Mouse (Mus musculus) liver, embryonic 16.5 days (tissue): ENCODE results near the gene Tmem43. TPM values are rescaled to one million over a fixed set of nuclear protein-coding genes. Genes with fewer than 3 reads are reported as not detected.

Source experiments
- ATAC-seq: fragments of 200-750 bp; cut with Nextera tagmentation; 2 replicates; pipeline ENCODE4 v1.8.0; 2017; ENCODE audit warnings: low read depth, mild to moderate bottlenecking, moderate number of reproducible peaks, moderate library complexity
- H3K27ac ChIP-seq: fragments of 300-500 bp; sonication (generic); 2 replicates; pipeline ENCODE4 v1.5.1; 2014; ENCODE audit warnings: mild to moderate bottlenecking, low read length
- H3K27me3 ChIP-seq: fragments of 300-500 bp; sonication (generic); 2 replicates; pipeline ENCODE4 v1.6.1; 2014; ENCODE audit warnings: low read depth, low read length, mixed read lengths; ENCODE audit not compliant: control insufficient read depth, insufficient read depth
- H3K36me3 ChIP-seq: fragments of 300-500 bp; sonication (generic); 2 replicates; pipeline ENCODE4 v1.6.1; 2014; ENCODE audit warnings: mild to moderate bottlenecking; ENCODE audit not compliant: control insufficient read depth, insufficient read depth
- H3K4me1 ChIP-seq: fragments of 300-500 bp; sonication (generic); 2 replicates; pipeline ENCODE4 v1.6.1; 2014; ENCODE audit warnings: low read depth, low read length, mixed read lengths; ENCODE audit not compliant: control insufficient read depth
- H3K4me2 ChIP-seq: fragments of 300-500 bp; sonication (generic); 2 replicates; pipeline ENCODE4 v1.6.1; 2014; ENCODE audit warnings: low read depth, low read length, mixed read lengths
- H3K4me3 ChIP-seq: fragments of 300-500 bp; sonication (generic); 2 replicates; pipeline ENCODE4 v1.5.1; 2014; ENCODE audit warnings: low read depth, mild to moderate bottlenecking, low read length
- H3K9ac ChIP-seq: fragments of 300-500 bp; sonication (generic); 2 replicates; pipeline ENCODE4 v1.6.1; 2014; ENCODE audit warnings: low read depth, low read length
- H3K9me3 ChIP-seq: fragments of 300-500 bp; sonication (generic); replicated peaks from 2 replicates; pipeline ENCODE4 v1.6.1; 2016; ENCODE audit warnings: low read length; ENCODE audit not compliant: control insufficient read depth
- WGBS: fragments of 180-500 bp; shearing (Covaris S2); extraction: QIAGEN DNeasy Blood & Tissue Kit; methylation state at CpG from one replicate; pipeline ENCODE4 v1.1.7; 2014; ENCODE audit not compliant: insufficient replicate concordance; 5-methylcytosine and 5-hydroxymethylcytosine counted together
- polyA plus RNA-seq: library from polyadenylated mRNA; unstranded; fragments of >200 nt; fragmentation: Nextera tagmentation; extraction: Ambion mirVana; gene quantifications from 2 replicates; pipeline ENCODE4 v1.2.1, GENCODE M21; 2015

Gene Tmem43
- polyA plus RNA-seq, 1 experiment from 2014 or later = 12.1 TPM

GRCm38 (mm10) chr6:91508041-91508440, 34.5 kb downstream of the Tmem43 start:
- Histone ChIP-seq H3K4me3 (no peak overlapping the region), H3K36me3 (peaks cover 19% of the 10 kb centered on the region), H3K9ac (no peak overlapping the region), H3K27me3 (no peaks in the 10 kb centered on the region), H3K27ac (no peak overlapping the region), H3K9me3 (no peaks in the 10 kb centered on the region), H3K4me1 (no peaks in the 10 kb centered on the region; the same call in 1 of the 2 replicates), H3K4me2 (no peak overlapping the region)
- 62% methylated on average over 3 of the region's 3 CpGs for WGBS
- no peak for ATAC-seq

GRCm38 (mm10) chr6:91509326-91509725, 35.8 kb downstream of the Tmem43 start:
- H3K4me1 ChIP-seq = peaks cover 1% of the 10 kb centered on the region
- WGBS = 32% methylated on average over 7 of the region's 7 CpGs
- peaks cover 7% of the 10 kb centered on the region for H3K36me3 ChIP-seq
- ATAC-seq = no peak
- no peak overlapping the region for H3K9ac ChIP-seq
- no peak overlapping the region for H3K4me2 ChIP-seq
- H3K9me3 ChIP-seq = no peaks in the 10 kb centered on the region
- H3K27me3 ChIP-seq = no peaks in the 10 kb centered on the region
- no peak overlapping the region for H3K27ac ChIP-seq
- no peak overlapping the region for H3K4me3 ChIP-seq

- Histone ChIP-seq H3K27ac (no peak overlapping the region), H3K9ac (no peak overlapping the region), H3K4me2 (no peak overlapping the region), H3K36me3 (peaks cover 7% of the 10 kb centered on the region; the same call in 1 of the 2 replicates), H3K27me3 (no peaks in the 10 kb centered on the region), H3K4me1 (peaks cover 9% of the 10 kb centered on the region), H3K4me3 (no peak overlapping the region), H3K9me3 (no peaks in the 10 kb centered on the region)
- 58% methylated on average over 10 of the region's 10 CpGs for WGBS
- ATAC-seq = no peak
Measured at GRCm38 (mm10) chr6:91510211-91510610, 36.7 kb downstream of the Tmem43 start.

GRCm38 (mm10) chr6:91514135-91514534, 40.6 kb downstream of the Tmem43 start:
- ATAC-seq = no peak
- peaks cover 1% of the 10 kb centered on the region; the same call in 1 of the 2 replicates for H3K36me3 ChIP-seq
- H3K27ac ChIP-seq = no peak overlapping the region
- no peaks in the 10 kb centered on the region for H3K27me3 ChIP-seq
- peaks cover 20% of the 10 kb centered on the region for H3K4me1 ChIP-seq
- H3K9me3 ChIP-seq = no peaks in the 10 kb centered on the region
- H3K4me3 ChIP-seq = no peak overlapping the region
- no peak overlapping the region for H3K9ac ChIP-seq
- no peak overlapping the region for H3K4me2 ChIP-seq

GRCm38 (mm10) chr6:91514737-91515362, 41.3 kb downstream of the Tmem43 start:
- 14% methylated on average over 10 of the region's 10 CpGs for WGBS
- peaks cover 7% of the 10 kb centered on the region for H3K36me3 ChIP-seq
- H3K4me1 ChIP-seq = peaks cover 20% of the 10 kb centered on the region
- H3K4me3 ChIP-seq = peak overlapping the region; percentile 86
- ATAC-seq = no peak
- H3K9me3 ChIP-seq = no peaks in the 10 kb centered on the region
- H3K27ac ChIP-seq = no peak overlapping the region
- H3K27me3 ChIP-seq = no peaks in the 10 kb centered on the region
- peak overlapping the region; percentile 85 for H3K4me2 ChIP-seq
- peak overlapping the region; percentile 71 for H3K9ac ChIP-seq

GRCm38 (mm10) chr6:91515545-91516449, 42.3 kb downstream of the Tmem43 start, which contains the start of the genes Xpc and Lsm3:
Gene Xpc (minus strand): TSS chr6:91515888.
Gene Lsm3 (plus strand): TSS chr6:91515928.
- under 1% methylated on average over 80 of the region's 80 CpGs for WGBS
- Histone ChIP-seq H3K9ac (peak within 1 kb of the TSS; percentile 85), H3K36me3 (peaks cover 14% of the 10 kb centered on the region), H3K4me3 (peak within 1 kb of the TSS; percentile 86), H3K4me1 (peaks cover 20% of the 10 kb centered on the region), H3K9me3 (no peaks in the 10 kb centered on the region), H3K4me2 (peak within 1 kb of the TSS; percentile 85), H3K27ac (peak within 1 kb of the TSS; percentile 76), H3K27me3 (no peaks in the 10 kb centered on the region)
- peak; percentile 98 for ATAC-seq

GRCm38 (mm10) chr6:91518454-91519020, 45.0 kb downstream of the Tmem43 start:
- WGBS = 76% methylated on average over 7 of the region's 7 CpGs

GRCm38 (mm10) chr6:91522816-91523215, 49.3 kb downstream of the Tmem43 start:
- Histone ChIP-seq H3K27ac (no peak overlapping the region), H3K27me3 (no peaks in the 10 kb centered on the region), H3K4me2 (no peak overlapping the region), H3K9ac (no peak overlapping the region), H3K36me3 (peaks cover 28% of the 10 kb centered on the region), H3K9me3 (no peaks in the 10 kb centered on the region), H3K4me3 (no peak overlapping the region), H3K4me1 (no peaks in the 10 kb centered on the region)
- no peak for ATAC-seq
- 78% methylated on average over 5 of the region's 5 CpGs for whole genome bisulfite sequencing

More at GRCm38 (mm10) chr6:91518454-91519020, 45.0 kb downstream of the Tmem43 start:
- Histone ChIP-seq H3K4me2 (no peak overlapping the region), H3K9ac (no peak overlapping the region), H3K27ac (no peak overlapping the region), H3K4me3 (no peak overlapping the region), H3K36me3 (peaks cover 28% of the 10 kb centered on the region), H3K27me3 (no peaks in the 10 kb centered on the region), H3K9me3 (no peaks in the 10 kb centered on the region), H3K4me1 (peaks cover 20% of the 10 kb centered on the region)
- no peak for ATAC-seq
